Mouse (Mus musculus): Measurements from ENCODE around the gene Klf11. TPM values are rescaled to one million over a fixed set of nuclear protein-coding genes. Genes with fewer than 3 reads are reported as not detected.

Gene Klf11
- total RNA-seq, 2 experiments from 2014 or later: 8.3 to 9.0 TPM

Other genes starting within 250 kb of the Klf11 start
- 10 to 100 TPM; 34.8 to 36.1 TPM for gene Taf1b, start 152.9 kb upstream of the Klf11 start, total RNA-seq (2021)
- 1 to 10 TPM; 7.9 to 9.5 TPM for gene Grhl1, start 79.0 kb upstream of the Klf11 start, total RNA-seq (2021)
- 10 to 100 TPM in 1 of 2 experiments, 1 to 10 TPM in 1; 9.3 to 10.7 TPM for gene Cys1, start 30.5 kb downstream of the Klf11 start, total RNA-seq (2021)
- gene Rrm2, start 57.0 kb downstream of the Klf11 start, total RNA-seq (2021): 1 to 10 TPM; 8.8 to 9.6 TPM
- gene Mboat2, start 179.6 kb downstream of the Klf11 start, total RNA-seq (2021): 10 to 100 TPM; 59.9 to 64.3 TPM

All from left cerebral cortex, postnatal 10 days (tissue).